Mouse (Mus musculus) mature B cell (primary cell): ENCODE results near the gene Trp53rka.
"Not testable (repeated sequence)": the region's sequence is repeated elsewhere in the genome, so short reads cannot be mapped to it uniquely, and the experiment has no call there.

ENCODE experiments used
- in situ Hi-C: fragments of 300-500 bp; cut with MboI; formaldehyde crosslinking; loops from 2 replicates; pipeline ENCODE4 v1.14.3; 2019

The Trp53rka gene

DNA sequence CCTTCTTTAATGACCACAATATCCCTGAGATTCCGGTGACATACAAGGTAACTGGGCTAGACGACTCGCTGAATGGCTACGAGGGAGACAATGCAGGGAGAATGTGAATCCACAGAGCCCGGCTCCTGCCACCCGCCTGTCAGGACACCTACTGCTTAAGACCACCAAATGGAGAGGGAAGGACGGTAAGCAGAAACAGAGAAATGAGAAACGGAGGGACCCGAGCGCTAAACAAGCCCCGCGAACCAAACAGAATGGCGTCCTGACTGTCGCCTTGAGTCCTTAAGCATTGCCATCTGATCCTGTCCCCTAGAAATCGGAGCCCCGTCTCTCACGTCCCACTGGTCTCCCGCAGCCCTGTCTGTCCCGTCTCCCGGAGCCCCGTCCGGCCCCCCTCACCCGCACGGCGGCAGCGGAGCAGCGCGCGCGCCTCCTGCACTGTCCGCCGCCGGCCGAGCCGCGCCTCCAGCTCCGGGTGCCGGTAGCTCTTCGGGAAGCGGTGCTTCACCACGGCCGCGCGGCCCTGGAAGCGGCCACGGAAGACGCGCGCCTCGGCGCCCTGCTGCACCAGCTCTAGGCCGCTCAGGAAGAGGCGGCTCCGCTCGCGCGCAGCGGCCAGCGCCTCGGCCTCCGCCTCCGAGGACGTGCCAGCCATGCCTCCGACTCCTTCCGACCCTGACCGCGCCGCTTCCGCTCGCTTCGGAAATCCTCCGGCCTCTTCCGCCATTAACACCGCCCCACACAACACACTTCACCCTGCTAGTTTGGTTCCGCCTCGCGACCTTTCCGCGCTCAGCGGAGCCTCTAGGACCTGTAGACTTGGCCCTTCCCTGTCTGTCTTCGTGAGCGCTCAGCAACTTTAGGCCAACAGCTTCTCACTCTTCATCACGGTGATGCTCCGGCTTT lies at the start of gene Trp53rka:
Trp53rka (minus strand) TSS at position 677 of the 906 bp plus-strand sequence.
- in situ Hi-C loops: no loop called here

GRCm38 (mm10) chr2:165540975-165541374 lies 47.9 kb upstream of the Trp53rka start:
- in situ Hi-C loops: no loop called here

GRCm38 (mm10) chr2:165533789-165534188 lies 40.7 kb upstream of the Trp53rka start:
- in situ Hi-C loops: no loop called here

DNA sequence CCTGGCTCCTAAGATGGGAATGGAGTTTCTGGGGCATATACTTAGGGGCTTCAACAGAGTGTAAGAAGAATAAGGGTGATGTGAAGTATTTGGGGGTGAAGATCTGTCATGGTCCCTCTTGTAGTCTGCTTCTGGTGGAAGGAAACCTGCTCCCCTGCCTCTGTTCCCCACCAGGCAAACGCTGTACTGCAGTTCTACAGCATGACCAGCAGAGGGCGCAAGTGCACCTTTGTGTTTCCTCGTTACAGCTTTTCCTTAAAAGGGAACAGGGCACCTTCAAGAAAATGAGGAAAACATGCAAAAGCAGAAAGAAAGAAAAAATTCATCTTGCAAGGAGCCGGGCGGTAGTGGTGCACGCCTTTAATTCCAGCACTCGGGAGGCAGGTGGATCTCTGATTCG lies 36.0 kb upstream of the Trp53rka start:
- in situ Hi-C loops: no loop called here

- in situ Hi-C loops: no loop called here
These were observed 32.5 kb upstream of the Trp53rka start for GRCm38 (mm10) chr2:165525609-165526008.

DNA sequence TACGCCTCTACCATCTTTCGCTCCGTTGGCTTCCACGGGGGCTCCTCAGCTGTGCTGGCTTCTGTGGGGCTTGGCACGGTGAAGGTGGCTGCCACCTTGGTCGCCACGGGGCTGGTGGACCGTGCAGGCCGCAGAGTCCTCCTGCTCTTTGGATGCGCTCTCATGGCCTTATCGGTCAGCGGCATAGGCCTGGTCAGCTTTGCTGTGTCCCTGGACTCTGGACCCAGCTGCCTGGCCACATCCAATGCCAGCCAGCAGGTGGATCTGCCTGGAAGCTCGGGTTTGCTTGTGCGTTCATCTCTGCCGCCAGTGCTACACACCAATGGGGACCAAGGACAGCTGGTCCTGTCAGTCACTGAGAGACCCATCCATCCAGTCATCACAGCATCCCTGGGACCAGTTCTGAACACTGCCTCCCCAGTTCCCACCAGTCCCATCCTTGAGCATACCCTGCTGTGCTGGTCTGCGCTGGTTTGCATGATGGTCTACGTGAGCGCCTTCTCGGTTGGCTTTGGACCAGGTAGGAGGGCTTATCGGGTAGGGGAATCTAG lies 22.1 kb upstream of the Trp53rka start:
- in situ Hi-C loops: no loop called here

- in situ Hi-C loops: no loop called here
These were observed 19.9 kb upstream of the Trp53rka start for GRCm38 (mm10) chr2:165512870-165513600.

DNA sequence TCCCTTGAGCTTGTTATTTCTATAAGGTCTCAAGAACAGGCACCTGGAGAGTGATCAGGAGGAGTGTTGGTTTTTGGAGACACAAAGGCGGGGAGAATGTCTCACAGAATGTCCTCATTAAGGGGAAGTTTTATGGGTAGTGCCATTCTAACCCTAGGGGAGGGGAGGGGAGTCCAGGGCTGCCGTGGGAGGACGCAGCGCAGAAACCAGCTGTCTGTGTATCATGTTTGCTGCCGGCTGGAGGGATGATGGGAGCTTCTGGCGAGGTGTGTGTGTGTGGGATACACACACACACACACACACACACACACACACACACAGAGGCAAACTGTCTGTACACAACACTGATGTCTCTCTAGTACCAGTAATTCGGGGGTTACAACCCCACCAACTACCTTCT lies 19.3 kb upstream of the Trp53rka start:
- in situ Hi-C loops: no loop called here

DNA sequence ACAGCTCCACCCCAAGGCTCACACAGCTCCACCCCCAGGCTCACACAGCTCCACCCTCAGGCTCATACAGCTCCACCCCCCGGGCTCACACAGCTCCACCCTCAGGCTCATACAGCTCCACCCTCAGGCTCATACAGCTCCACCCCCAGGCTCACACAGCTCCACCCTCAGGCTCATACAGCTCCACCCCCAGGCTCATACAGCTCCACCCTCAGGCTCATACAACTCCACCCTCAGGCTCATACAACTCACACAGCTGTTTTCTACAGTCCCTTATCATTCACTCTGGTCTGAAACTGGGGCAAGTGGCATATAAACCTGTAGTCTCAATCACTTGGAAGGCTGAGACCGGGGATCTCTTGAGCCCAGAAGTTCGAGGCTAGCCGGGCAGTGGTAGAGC lies 18.4 kb upstream of the Trp53rka start:
- in situ Hi-C loops: not testable (repeated sequence)

DNA sequence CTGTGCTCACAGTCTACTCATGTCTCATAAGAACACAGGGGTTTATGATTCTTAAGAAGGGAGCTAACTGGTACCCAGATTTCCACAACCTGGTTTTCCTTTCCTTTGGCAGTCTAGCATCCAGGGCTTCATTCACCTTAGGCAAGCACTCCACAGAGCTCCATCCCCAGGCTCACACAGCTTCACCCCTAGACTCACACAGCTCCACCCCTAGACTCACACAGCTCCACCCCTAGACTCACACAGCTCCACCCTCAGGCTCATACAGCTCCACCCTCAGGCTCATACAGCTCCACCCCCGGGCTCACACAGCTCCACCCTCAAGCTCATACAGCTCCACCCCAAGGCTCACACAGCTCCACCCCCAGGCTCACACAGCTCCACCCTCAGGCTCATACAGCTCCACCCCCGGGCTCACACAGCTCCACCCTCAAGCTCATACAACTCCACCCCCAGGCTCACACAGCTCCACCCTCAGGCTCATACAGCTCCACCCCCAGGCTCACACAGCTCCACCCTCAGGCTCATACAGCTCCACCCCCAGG lies 17.9 kb upstream of the Trp53rka start:
- in situ Hi-C loops: not testable (repeated sequence)

DNA sequence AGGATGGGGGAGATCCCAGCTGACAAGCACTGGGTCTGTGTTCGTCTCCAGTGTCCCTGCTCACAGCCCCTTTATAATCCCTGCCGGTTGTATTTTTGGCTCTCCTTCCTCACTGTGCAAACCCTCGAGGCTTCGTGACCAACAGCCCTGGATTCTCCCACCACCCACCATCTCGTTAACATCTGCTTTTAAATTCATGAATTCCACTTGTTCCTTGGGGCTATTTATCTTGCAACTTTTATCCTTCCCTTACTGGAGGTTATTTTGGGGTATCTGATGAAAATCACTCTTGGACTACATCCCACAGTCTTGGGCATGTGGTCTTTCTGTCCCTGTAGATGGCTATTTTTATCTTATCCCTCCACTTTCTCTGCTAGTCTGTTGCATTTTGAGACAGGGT lies 17.3 kb upstream of the Trp53rka start:
- in situ Hi-C loops: no loop called here

DNA sequence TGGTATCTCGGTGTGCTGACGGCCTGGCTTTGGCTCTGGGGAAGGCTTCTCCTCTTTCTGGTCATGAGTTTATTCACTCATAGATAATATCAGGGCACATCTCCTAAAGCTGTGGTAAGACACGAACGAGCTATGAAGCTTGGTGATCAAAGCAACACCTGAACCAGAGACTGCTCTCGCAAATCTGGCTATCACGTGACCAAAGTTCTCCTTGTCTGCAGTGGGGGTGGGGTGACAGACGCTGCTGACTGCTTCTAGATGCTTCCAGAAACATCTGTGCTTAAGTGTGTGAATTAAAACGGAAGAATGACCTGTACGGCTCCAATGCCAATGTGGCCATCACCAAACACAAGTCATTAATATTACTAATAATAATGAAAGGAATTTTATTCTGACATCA lies 16.6 kb upstream of the Trp53rka start:
- in situ Hi-C loops: no loop called here

DNA sequence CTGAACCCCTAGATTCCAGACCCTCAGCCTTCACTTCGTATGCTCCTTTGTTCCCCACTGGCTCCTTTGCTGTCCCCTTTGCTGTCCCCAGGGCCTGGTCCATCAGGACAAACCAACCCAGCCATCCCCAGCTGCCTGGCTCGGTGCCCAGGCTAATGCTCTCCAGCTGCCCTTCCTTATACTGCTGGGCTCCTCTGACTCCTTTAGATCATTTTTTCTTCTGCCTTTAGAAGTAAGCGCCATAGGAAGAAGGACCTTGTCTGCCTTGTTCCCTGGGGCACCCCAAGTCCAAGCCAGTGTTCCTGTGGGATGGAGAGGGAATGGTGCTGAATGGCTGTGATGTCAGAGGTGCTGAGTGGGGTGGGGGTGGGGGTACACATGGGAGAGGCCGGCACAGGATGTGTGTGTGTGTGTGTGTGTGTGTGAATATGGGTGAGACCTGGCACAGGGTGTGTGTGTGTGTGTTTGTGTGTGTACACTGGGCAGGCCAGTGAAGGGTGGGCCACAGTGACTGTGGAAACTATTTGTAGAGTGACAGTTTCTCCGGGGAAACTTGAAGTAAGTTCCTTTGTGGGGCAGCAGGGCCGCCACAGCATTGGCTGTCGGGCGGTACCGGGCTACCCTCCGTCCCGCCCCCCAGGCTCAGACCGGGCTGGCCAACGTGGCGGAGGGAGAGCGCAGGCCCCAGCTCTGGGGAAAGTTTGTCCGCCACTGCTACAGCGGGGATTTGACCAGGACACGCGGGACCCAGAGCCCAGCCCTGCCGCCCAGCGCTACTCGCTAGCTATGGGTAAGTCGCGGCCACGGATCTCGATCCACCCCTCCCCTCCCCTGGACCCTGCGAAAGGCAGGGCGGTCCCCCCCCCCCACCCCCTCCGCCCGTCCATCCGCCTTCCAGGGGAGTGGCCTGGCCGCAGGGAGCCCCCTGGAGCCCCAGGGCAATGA lies 10.4 kb upstream of the Trp53rka start, which contains the start of gene Slc2a10:
Slc2a10 (plus strand) TSS at position 529 of the 945 bp plus-strand sequence.
- in situ Hi-C loops: no loop called here

- in situ Hi-C loops: no loop called here
These were observed 5.7 kb upstream of the Trp53rka start for GRCm38 (mm10) chr2:165498816-165499215.

DNA sequence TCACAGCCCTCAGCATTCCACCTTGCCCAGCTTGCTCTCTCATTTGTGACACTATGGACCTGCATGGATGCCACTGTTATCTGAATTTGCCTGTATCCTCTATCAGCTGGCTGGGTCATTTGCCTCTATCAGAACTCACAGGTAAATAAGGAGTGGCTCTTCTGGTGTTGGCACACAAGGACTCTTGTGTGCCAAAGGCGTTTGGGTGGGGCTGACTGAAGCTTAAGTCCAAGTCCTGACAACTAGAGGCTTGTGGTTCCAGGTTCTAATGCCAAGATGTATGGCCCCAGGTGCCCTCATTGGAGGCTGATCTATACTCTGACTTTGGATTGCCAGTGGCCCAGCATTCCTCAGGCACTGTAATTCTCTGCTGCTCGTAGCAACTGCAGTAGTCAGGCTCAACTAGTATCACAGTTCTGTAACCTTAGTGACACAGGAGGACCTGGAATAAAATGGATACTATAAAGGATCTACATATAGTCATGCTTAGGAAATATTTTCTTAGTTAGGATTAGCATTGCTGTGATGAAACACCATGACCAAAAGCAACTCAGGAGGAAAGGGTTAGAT lies 4.7 kb upstream of the Trp53rka start:
- in situ Hi-C loops: no loop called here

DNA sequence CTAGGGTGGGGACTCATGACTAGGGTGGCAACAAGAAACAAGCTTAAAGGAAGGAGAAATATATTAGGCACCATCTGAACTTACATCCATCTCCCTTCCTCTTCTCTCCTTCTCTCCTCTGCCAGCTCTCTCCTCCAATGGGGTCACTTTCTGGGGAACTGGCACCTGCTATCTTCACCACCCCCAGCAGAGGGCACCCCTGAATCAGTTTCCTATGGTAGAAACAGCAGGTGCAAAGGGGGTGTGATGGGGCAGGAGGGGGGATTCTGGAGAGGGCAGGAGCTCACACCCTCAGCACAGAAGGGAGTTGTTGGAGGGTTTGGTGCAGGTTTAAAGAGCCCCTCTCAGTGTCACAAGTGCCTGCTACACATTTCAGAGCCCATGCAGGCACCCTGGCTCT lies 3.1 kb upstream of the Trp53rka start:
- in situ Hi-C loops: no loop called here

- in situ Hi-C loops: no loop called here
These were observed 1.4 kb upstream of the Trp53rka start for GRCm38 (mm10) chr2:165494495-165494894.

DNA sequence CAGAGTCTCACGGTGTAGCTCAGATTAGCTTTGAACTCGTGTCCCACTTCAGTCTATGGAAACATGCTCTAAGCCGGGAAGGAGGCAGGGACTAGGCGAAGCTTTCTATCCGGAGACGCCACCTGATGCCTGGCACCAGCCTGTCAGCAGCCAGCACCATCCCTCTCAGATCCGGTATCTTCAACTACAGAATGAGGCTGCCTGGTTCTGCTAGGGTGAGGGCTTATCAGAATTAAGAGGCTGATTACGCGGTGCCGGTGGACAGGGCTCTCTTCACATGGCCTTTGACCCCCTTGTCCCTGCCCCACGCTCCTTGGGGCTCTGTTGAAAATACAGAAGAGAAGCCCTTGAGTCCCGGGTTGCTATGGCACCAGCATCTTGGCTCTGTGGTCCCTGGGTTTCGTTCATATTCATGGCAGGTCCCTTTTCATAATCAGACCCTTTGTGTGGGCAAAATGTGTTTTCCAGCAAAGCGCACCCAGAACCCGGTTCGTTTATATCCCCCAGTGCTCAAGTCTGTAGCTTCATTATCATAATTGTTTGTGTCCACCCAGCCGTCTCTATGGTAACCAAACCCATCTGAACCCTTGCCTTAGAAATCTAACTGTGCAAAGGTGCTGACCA lies 575 bp upstream of the Trp53rka start:
- in situ Hi-C loops: no loop called here

DNA sequence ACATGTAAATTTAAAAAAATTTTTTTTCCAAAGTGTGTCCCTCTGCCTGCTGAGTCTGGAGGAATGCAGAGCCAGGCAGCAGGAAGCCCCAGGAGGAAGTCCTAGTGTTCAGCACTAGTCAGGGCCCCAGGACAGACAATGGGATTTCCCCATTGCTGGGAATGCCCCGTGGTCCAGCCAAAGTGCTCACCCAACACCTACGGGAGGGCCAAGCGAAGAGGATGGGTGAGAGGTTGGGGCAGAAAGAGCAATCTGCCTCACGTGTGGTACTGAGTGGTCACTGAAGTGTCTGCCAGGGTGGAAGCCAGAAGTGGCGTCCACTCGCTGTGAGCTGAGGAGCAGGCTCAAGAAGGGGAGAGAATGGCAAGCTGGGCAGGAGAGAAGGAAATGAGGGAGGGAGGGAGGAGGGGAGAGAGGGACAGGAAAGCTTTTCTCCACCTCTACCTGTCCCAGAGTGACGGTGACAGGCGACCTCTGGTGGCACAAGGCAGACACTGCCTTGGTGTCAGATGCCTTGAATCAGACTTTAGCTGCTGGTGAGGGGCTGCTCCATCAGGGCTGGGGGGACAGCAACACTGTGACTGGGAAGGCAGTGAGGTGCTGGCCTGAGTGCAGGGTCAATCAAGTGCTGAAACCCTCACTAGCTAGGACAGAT lies 6.1 kb downstream of the Trp53rka start:
- in situ Hi-C loops: no loop called here

DNA sequence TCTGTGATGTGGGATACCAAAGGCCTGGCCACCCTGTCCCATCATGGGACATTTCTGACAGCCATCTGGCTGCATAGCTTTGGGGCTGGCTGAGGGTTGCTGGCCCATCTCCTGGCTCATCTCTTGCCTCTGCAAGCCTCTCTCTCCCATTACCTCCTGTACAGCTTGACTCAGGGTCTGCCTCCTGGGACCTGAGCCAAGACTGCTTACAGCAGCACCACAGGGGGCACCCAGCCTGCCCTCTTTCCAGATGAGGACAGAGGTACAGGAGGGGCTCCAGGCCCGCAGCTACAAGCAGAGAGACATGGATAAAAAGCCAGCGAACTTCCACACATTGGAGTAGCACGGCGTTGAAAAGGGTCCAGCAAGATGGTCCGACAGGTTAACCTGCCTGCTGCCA lies 6.7 kb downstream of the Trp53rka start:
- in situ Hi-C loops: no loop called here
